Mouse (Mus musculus) olfactory bulb, adult 2 months (tissue): ENCODE data around the gene Hist3h2ba.

Experiments used
- CTCF ChIP-seq: fragments of 200-500 bp; IDR thresholded peaks from 2 replicates; pipeline ENCODE4 v1.5.1; 2012; ENCODE audit warnings: low read depth, mild to moderate bottlenecking, low read length, moderate library complexity; ENCODE audit not compliant: insufficient read depth
- POLR2A ChIP-seq: fragments of 200-500 bp; IDR thresholded peaks from 2 replicates; pipeline ENCODE4 v1.6.1; 2012; ENCODE audit warnings: mild to moderate bottlenecking, low read depth, low read length, moderate library complexity; ENCODE audit not compliant: insufficient read depth

DNA sequence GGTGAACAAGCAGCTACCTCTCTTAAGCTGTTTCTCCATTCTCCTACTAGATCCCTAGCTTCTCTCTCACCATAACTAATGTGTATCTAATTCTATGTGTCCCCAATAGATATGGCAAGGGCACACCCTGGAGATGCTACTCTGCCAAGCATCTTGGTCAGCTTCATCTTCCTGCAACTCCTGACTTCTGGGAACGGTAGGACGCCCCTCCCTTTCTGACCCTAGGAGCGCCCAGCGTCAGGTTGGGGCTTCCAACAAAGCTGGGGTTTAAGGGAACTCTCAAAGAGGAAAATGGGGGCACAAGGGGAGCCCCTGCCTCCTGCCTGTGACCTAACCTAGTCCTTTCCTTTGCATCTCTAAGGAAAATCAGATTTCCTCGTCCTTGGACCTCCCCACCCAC, 30.0 kb upstream of the Hist3h2ba start:
- no peak for TF ChIP-seq CTCF
- no peak for TF ChIP-seq POLR2A
